Mouse (Mus musculus) brain, embryonic 18.5 days (tissue): ENCODE results near the gene Zfp185.

Source experiments
- DNase-seq: peaks from one replicate; pipeline ENCODE4 v3.0.0-alpha.2; 2012; ENCODE audit warnings: low read depth, low spot score

Gene Zfp185

DNA sequence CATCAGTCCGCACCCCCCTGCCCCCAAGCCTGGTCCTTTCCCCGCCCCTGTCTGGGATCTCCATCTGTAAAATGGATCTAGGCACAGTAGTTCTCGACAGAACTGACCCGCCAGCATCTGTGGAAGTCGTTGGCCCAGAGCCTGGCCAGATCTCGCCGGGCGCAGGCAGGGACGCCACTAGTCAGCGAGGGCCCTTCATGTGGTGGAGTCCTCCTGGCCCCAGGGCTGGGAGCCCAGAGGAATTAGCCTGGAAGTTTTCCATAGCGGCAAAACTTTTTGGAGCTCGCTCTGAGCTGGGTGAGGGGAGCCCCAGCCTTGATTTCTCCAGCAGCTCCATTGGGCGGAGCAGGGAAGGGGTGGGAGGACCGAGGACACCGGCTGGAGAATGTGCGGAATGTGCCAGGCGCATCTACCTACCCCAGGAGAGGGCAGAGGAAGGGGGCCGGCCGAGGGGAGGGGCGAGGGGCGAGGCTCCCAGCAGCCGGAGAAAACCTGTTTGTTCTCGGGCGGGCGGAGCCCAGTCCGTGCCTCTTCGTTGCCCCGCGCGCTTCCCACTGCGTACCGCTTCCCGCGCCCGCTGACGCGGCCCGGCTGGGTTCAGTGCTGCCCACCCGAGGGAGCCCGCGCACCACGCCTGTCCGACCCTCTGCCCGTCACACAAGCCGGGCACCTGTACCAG, at the start of gene Zfp185:
Zfp185 (plus strand) TSS at position 499 of the 679 bp plus-strand sequence.
- DNase-seq: no peak

- no peak for DNase-seq
Measured at GRCm38 (mm10) chrX:72953464-72953863, 33.7 kb upstream of the Zfp185 start.

- DNase-seq: no peak
Measured at GRCm38 (mm10) chrX:72956486-72956885, 30.7 kb upstream of the Zfp185 start.

- DNase-seq: no peak
Measured at GRCm38 (mm10) chrX:72960431-72960830, 26.7 kb upstream of the Zfp185 start.

DNA sequence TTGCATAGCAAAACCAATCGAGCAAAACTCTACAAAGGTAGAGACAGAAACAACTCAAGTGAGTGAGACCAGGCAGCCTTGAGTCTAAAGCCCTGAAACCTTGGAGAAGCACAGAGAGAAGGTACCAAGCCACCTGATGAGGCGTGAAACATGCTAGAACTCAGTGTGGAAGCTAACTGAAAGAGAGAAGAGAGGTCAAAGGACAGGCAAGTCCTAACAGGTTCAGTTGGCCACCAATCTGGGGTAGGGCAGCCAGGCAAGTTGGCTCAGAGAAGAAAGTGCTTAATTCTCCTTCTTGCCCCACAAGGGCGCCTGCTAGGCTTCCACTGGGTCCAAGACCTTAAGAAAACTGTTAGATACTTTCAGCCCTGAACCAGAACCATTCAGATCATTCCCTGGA, 25.6 kb upstream of the Zfp185 start:
- DNase-seq: no peak

- DNase-seq: no peak
Measured at GRCm38 (mm10) chrX:72962743-72963142, 24.4 kb upstream of the Zfp185 start.

- no peak for DNase-seq
Measured at GRCm38 (mm10) chrX:72982831-72983230, 4.3 kb upstream of the Zfp185 start.

GRCm38 (mm10) chrX:72985607-72986006, 1.5 kb upstream of the Zfp185 start:
- DNase-seq: no peak

GRCm38 (mm10) chrX:72987520-72987905, 374 bp downstream of the Zfp185 start:
- DNase-seq: no peak

- DNase-seq: no peak
Measured at GRCm38 (mm10) chrX:72988431-72988830, 1.3 kb downstream of the Zfp185 start.

DNA sequence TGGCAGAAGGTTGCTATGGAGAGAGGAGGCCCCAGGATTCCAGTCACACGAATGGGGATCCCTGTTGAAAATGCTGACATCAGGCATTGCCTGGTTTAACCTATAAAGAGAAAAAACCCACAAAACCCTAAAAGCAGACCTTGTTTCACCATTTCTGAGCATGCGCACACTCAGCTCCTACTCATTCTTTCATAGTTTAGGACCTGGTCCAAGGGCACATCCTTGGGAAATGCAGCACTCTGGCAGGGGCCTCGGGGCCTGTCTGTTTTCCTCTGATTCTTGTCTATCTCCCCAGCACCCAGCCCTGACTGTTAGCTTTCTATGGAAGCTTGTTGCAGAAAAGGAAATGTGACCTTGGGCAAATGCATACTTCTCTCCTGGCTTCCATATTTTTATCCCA, 3.4 kb downstream of the Zfp185 start:
- DNase-seq: no peak

DNA sequence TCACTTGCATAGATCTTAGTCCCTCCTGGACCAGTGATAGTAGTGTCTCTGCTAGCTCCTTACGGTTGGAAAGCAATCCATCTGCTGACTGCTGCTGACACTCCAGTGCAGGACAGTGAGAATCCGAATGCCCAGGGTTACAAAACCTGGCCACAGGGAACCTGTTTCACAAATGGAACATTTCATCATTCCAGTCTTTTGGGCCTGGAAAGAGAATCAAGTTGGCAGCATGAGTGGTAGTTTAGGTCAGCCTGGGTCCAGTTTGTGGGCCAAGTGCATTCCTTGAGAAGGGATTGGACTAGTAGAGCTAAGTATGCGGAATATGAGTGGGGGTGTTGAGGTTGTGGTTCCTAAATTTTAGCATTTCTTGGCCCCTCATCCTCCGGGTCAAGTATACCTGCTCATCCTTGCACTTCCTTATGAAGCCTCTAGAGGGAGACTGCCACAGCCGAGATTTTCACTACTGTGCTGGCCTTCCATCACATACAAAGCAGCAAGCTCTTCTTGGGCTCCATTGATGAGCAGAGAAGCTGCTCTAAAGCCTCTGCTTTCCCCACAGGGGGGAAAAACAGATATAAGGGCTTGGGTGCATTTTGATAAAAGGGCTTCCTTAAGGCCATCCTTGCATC, 5.3 kb downstream of the Zfp185 start:
- DNase-seq: no peak

DNA sequence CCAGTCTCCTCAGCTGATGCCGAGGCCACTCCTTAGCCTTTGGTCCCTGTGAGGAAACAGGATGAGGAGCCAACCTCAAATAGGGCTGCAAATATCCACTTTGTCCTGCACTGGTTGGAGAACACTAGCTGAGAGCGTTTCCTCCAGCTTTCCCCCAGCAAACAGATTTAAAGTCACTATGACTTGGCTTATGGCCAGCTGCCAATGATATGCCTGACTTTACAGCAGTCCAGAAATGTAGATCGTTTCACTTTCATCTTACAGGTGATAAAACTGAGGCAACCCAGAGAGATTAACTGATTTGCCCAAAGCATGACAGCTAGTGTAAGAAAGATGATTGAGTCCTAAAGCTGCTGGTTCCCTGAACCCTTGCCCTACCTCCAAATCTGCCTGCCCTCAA, 8.4 kb downstream of the Zfp185 start:
- no peak for DNase-seq

DNA sequence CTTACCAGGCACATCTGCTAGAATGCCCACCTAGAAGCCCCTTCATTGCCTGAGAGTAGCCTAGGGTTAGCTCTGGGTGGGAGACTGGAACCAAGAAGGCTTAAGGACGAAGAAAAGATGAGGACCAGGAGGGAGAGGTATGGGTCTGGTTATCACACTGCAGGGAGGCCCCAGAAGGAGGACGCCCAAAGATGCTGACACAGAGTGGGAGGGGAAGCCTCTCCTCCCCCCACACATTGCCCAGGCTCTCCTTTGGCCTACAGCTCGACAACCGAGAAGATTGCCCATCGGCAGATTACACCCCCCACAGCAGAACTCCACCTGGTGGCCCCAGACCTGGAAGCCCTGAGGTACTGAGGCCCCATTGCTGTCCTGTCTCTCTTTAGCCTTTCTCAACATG, 16.0 kb downstream of the Zfp185 start:
- no peak for DNase-seq

DNA sequence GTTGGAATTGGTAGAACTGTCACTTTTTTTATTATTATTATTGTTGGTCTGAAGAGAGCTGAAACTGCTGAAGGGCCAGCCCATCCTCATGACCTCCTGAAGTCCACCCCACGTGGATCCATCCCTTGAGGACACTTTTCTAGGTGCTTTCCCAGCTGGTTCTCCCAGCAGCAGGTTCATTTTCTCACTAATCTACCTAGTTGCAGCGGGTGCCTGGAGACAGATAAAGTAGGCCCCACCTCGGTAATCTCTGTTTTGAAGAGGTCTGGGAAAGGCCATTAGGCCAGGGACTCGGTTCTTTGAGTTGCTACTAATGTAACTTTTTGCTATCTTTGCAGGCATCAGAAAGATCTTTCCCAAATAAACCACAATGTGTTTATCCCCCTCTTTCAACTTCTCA, 18.5 kb downstream of the Zfp185 start:
- no peak for DNase-seq

- DNase-seq: peak; percentile 87
Measured at GRCm38 (mm10) chrX:73007597-73008479, 20.7 kb downstream of the Zfp185 start.

DNA sequence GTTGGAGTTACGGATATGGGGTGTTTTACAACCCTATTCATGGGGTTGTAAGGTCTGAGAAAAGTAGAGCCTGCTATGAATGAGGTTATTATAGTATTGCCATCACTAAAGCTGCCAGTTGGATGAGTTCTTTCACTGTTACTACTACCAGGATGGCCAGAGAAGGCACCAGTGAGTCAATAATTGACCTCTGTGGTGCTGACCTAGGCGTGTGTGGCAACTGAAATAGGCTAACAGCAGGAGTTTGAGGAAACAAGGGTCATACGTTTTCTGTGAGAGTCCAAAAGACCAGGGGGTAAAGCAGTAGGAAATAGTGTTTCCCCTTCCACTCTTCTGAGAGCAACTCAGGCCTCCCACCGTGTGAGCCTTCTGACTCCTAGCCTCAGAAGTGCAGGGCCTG, 25.7 kb downstream of the Zfp185 start:
- DNase-seq: no peak

GRCm38 (mm10) chrX:73037003-73037402, 49.9 kb downstream of the Zfp185 start, which contains the start of gene Pnma5:
Gene Pnma5, minus strand, starts transcription at chrX:73037103.
- no peak for DNase-seq

- no peak for DNase-seq
Measured at GRCm38 (mm10) chrX:73038831-73039230, 51.7 kb downstream of the Zfp185 start.

DNA sequence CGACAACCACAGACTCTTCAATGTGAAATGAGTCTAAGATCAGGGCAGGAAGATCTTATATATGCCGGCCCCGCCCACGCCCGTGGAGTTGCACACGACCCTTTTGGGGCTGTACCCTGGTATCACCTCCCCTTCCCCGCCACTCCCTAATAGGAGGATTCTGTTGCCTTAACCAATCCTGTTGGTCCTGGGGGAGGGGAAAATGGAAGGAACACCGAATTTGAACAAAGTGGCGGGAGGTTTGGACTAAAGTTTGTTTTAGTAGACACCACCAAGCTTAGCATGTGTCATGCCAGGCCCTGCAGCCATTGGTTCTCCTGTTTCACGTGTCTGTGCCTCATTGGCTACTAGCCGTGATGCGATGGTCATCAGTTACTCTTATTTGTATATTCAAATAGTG, 52.5 kb downstream of the Zfp185 start:
- DNase-seq: no peak

DNA sequence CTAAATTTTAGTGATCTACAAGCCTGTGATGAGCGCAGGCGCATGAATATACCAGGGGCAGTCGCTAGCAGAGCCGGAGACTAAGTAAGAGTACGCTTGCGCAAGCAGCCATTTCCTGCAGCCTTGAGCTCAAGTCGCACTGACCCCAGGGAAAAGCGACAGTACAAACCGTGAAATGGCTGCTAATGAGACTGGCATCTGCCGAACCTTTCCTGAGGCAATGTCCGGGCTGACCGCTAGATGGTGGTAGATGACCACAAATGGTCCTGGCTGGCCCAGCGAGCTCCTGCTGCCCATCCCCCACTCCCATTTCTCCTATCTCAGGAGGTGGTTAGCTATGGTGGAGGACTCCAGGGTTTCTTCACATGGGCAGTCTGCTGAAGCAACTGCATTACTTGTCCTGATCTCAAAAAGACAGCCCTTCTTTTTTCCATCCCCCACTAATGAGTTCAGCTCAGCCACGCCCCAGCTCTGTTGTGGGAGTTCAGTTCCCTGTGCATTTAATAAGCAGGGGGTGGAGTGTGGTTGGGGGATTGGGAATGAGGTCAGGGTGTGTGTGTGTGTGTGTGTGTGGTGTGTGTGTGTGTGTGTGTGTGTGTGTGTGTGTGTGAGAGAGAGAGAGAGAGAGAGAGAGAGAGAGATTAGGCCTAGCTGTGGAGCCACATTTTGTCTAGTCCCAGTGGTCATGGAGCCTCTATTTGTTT, 66.9 kb downstream of the Zfp185 start:
- peak; percentile 76 for DNase-seq

GRCm38 (mm10) chrX:73061528-73061927, 74.4 kb downstream of the Zfp185 start:
- no peak for DNase-seq
